Mouse (Mus musculus): Measurements from ENCODE around the gene Slc15a4.

Slc15a4 gene

GRCm38 (mm10) chr5:127632167-127633145 is at the start of gene Slc15a4, which contains the start of gene Glt1d1:
Gene Slc15a4, minus strand, starts transcription at chr5:127632897.
Gene Glt1d1, plus strand, starts transcription at chr5:127632262.
- in situ Hi-C loops (cut with MboI, MseI), result no loop called here

- in situ Hi-C loops (cut with MboI, MseI), result no loop called here
Observed at GRCm38 (mm10) chr5:127678501-127678900, 45.8 kb upstream of the Slc15a4 start.

DNA sequence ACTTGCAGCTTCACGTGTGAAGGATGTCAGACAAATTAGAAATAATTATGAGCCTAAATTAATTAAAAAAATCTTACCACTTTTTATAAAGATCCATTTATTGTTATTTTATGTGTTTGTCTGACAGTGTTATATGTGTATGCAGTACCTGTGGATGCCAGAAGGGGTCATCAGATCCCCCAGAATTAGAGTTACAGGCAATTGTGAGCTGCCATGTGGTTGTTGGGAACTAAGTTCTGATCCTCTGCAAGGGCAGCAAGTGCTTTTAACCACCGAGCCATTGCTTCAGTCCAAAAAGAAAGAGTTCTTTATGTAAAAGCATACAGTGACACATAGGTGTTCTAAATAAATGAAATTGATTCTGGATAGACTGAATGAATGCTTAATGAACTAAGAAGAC is 44.9 kb upstream of the Slc15a4 start:
- in situ Hi-C loops (cut with MboI, MseI), result no loop called here

- in situ Hi-C loops (cut with MboI, MseI), result no loop called here
Observed at GRCm38 (mm10) chr5:127673913-127674312, 41.2 kb upstream of the Slc15a4 start.

DNA sequence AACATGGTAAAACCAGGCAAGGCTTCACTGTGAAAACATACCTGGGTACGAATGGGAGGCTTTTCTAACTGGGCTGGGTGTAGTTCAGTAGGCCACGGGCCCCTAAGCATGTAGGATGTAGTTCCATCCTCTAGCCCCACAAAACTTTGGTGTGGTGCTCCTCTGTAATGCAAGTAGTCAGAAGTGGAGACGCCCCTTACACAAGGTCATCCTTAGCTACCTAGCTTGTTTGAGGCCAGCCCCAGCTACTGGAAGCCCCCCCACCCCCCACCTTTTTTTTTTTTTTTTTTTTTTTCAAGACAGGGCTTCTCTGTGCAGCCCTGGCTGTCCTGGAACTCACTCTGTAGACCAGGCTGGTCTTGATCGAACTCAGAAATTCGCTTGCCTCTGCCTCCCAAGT is 28.3 kb upstream of the Slc15a4 start:
- in situ Hi-C loops (cut with MboI, MseI), result no loop called here

DNA sequence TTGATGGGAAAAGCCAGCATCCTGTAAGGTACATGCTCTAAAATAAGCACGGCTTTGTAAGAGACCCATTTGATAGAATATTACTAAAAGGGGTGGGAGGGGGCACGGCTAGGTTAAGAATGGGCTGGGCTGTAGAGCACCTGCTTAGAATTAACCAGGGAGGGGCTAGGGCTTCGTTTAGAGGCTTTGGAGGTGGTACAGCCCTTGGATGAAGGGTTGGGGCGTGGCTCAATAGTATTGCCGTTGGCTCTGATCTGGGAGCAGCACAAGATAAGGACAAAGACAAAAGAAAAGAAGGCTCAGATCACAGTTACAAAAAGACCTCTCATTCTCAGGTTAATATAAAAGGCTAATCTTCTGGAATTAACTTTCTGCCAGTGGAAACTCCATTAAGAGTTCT is 27.6 kb upstream of the Slc15a4 start:
- in situ Hi-C loops (cut with MboI, MseI), result no loop called here

GRCm38 (mm10) chr5:127659312-127659711 is 26.6 kb upstream of the Slc15a4 start:
- in situ Hi-C loops (cut with MboI, MseI), result no loop called here

DNA sequence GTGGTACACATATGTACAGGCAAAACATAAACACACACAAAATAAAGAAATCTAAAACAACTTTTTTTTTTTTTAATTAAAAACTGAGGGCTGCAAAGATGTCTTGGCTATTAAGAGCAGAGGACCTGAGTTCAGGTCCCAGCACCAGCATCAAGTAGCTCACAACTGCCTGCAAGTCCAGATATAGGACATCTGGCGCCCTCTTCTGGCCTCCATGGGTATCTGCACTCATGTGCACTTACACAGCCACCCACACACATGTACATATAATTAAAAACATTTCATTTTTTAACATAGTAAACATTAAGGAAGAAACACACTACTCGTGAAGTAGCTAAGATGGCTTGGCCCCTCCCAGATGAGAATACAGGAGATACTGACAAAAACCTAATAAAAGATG is 25.6 kb upstream of the Slc15a4 start:
- in situ Hi-C loops (cut with MboI, MseI), result no loop called here

GRCm38 (mm10) chr5:127649077-127649476 is 16.4 kb upstream of the Slc15a4 start:
- in situ Hi-C loops (cut with MboI, MseI), result no loop called here

DNA sequence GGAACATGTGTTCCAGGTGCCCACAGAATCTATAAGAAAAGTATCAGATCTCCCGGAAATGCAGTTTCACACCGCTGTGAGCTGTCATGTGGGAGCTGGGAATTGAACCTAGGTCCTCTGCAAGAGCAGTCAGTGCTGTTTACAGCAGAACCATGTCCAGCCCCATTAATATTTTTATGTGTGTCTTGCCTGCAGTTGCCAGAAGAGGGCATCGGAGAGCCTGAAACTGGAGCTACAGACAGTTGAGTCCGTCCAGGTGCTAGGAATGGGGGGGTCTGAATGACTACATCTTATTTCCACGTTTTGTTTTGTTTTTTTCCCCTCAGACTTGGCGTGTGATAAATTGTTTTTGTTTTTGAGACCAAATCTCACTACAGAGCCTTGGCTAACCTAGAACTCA is 15.3 kb upstream of the Slc15a4 start:
- in situ Hi-C loops (cut with MboI, MseI), result no loop called here

DNA sequence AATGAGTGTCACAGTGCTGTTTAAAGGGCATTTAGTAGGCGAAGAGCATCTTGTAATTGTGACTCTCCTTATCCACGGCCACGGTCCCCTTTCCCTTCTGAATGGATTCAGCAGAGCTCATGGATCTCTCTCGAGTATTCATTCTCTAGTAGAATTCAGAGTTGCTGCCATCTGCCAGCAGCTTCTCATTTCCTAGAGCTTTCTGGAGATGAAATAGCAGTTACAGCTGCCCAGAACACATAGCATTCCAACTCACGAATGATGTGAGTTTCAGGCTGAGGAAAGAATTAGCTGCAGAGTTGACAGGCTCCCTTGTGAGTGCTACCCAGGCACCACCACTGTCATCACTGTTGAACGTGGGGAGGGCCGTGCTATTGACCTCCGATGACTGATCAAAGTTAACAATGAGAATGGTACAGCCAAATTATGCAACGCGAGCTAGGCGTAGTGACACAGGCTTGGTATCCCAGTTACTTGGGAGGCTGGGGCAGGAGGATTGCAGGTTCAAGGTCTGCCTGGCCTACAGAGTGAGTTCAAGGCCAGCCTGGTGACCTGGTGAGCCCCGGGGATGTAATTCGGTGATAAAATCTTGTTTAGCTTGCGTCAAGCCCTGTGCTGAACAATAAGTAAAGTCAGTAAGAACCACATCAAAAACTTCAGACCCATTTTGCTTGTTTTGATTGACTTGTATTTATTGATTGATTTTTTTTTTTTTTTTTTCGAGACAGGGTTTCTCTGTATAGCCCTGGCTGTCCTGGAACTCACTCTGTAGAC is 8.7 kb upstream of the Slc15a4 start:
- in situ Hi-C loops (cut with MboI, MseI), result no loop called here

- in situ Hi-C loops (cut with MboI, MseI), result no loop called here
Observed at GRCm38 (mm10) chr5:127640359-127640758, 7.7 kb upstream of the Slc15a4 start.

GRCm38 (mm10) chr5:127639635-127640034 is 6.9 kb upstream of the Slc15a4 start:
- in situ Hi-C loops (cut with MboI, MseI), result no loop called here

DNA sequence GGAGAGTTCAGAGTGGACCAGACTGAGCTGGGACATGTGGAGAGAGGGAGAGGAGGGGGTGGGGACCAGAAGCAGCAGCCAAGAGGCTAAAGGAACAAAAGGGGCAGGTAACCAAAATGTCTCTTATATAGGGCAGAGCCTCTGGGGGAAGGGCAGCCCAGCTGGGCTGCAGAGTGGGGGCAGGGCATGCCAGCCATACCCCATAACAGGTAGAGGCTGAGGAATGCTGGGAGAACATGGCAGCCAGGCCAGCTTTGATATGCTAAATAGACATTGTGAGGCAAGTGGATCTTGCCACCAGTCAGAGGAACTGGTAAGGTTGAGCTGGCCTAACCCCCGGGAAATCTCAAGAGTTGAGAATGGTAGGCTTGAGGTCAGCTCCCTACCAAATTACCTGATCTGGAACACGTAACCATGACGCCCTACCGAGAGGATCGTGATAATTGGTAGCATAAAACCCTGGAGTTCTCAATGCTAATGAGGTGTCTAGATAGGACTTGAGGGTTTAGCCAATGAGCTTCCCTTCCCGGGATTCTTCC is 6.4 kb upstream of the Slc15a4 start:
- in situ Hi-C loops (cut with MboI, MseI), result no loop called here

- in situ Hi-C loops (cut with MboI, MseI), result no loop called here
Observed at GRCm38 (mm10) chr5:127638177-127638576, 5.5 kb upstream of the Slc15a4 start.

DNA sequence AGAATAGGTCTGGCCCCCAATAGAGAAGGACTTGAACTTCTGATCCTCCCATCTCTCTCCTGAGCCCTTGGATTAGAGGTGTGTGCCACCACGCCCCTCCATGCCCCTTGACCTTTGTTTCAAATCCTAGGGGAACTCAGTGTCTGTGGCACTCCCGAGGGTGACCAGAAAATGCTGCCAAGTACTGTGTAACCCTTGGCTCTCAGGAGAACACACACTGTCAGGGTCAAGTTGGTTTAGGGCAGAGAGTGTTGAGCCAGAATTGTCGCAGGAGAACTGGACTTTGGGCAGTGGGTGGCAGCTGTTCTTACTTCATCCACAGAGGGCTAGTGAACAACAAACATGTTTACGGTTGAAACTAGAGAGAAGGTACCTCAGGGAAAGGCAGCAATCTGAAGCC is 4.9 kb upstream of the Slc15a4 start:
- in situ Hi-C loops (cut with MboI, MseI), result no loop called here

DNA sequence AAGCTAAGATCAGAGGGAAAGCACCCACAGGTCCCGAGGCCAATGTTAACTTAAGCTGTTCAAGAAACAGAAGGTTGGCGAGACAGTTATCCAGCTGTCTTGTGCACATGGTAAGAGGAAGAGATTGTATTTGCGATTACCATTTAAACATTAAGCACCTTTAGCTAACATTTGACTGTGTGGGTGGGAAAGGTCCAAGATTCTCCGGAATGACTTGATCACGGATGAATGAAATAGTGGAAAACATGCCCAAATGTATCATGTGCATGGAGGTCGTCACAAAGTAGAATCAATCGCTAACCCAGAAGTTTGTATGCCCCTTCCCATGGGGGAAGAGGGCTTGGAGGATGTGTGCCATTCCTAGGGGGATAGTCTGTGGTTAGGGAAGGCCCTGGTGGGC is 969 bp upstream of the Slc15a4 start:
- in situ Hi-C loops (cut with MboI, MseI), result no loop called here

DNA sequence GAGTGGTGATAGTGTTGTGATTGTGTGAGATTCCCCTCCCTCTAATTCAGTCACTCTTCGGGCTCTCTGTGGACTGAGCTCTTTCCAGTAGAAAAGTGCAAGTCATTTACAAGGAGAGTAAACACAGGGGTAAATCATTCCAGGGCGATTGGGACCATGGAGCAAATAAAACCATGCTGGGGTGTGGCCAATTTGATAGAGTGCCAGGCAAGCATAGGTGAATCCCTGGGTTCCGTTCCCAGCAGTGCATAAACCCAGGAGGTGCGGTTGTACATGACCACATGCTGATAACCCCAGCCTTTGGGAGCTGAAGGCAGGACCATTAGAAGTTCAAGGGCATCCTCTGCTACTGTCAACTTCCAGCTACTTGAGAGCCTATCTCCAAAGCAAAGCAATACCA is 491 bp upstream of the Slc15a4 start:
- in situ Hi-C loops (cut with MboI, MseI), result no loop called here

DNA sequence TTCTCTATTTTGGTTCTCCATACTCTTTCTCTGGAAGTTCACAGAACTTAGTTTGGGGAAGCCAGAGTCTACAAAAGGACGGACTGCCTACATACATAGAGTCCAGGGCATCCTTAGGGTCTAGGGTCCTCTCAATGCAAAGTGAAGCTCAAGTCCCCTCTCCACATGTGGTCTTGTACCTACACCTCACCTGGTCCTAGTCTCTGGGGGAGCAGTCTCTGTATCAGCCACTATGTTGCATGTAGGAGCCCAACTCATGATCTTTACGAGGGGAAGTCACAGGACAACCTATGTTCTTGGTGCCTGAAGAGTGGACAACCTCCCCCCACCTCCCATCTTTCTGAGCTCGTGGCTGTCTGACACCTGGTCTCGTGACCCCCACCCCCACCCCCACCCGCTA is 1.0 kb downstream of the Slc15a4 start:
- in situ Hi-C loops (cut with MboI, MseI), result no loop called here

DNA sequence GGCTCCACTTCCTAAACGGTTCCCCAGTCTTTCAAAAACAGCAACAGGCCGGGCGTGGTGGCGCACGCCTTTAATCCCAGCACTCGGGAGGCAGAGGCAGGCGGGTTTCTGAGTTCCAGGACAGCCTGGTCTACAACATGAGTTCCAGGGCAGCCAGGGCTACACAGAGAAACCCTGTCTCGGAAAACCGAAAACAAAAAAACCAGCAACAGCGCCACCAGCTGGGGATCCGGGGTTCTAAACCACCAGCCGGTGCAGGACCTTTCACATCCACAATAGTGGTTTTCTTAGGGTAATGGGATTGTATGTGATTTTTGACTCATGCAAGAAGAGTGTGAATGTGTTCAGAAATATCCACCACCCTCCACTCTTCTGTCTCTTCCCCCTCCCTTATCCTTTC is 5.5 kb downstream of the Slc15a4 start:
- in situ Hi-C loops (cut with MboI, MseI), result no loop called here

DNA sequence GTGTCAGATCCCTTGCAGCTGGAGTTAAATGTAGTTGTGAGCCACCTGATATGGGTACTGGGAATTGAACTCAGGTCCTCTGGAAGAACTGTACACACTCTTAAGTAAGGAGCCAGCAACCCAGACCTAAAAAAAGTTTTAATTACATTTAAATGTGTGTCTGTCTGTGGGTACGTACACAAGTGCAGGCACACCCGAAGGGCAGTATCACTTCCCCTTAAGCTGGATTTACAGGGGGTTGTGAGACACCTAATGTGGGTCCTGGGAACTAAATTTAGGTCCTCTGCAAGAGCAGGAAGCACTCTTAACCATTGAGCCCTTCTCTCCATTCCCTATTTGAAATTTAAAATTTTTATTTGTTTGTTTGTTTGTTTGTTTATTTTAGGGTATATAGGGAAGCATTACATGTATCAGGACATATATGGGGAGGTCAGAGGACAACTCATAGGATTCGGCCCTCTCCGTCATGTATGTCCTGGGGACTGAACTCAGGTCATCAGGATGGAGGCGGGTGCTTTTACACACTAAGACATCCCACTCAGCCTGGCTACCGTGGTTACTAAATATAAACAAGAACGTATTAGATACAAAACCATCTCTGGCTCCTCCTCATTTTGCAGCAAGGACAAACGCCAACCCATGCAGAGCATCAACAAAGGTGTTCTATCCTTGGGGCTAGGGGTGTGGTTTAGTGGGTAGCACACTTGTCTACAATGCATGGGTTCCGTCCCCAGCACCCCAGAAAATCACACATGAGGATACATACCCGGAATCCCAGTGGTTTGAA is 8.1 kb downstream of the Slc15a4 start:
- in situ Hi-C loops (cut with MboI, MseI), result loop anchor here (25.0 kb wide), 1 partner anchor 1388 kb away; the partner anchor contains the start of genes Ran and Stx2
